Mouse (Mus musculus): ENCODE data around the gene Plekha6.

DNA sequence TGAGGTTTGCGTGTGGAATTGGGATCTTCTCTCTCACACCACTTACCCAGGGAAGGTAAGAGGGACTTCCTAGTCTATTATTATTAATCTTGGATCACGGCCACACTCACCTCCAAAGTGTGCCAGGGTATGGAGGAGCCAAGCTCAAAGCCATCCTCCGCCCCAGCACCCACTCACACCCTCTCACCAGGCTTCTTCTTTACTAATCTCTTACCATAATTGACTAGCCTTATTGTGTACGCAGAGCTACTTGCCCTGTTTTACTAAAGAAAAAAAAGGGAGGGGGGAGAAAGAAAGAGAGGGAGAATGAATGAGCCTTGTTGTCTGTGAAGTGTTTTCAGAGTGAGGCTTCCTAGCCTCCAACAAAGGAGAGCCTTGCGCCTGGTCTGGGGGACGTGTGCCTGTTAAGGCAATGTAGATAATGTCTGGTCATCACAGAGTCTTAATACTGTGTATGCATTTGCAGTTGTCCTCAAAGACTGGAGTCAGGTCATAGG, 164.3 kb downstream of the Plekha6 start:
- TF ChIP-seq CTCF (IDR thresholded peaks at IDR 0.05; ENCODE audit: extremely low read depth, insufficient read length, insufficient replicate concordance, low read depth, low read length) (no peak), POLR2A (IDR thresholded peaks at IDR 0.05; ENCODE audit: low read depth, low read length) (no peak)

All from small intestine, adult 2 months (tissue).